14 mouse cellular contexts compared by ENCODE assay signal in the genomic region with DNA sequence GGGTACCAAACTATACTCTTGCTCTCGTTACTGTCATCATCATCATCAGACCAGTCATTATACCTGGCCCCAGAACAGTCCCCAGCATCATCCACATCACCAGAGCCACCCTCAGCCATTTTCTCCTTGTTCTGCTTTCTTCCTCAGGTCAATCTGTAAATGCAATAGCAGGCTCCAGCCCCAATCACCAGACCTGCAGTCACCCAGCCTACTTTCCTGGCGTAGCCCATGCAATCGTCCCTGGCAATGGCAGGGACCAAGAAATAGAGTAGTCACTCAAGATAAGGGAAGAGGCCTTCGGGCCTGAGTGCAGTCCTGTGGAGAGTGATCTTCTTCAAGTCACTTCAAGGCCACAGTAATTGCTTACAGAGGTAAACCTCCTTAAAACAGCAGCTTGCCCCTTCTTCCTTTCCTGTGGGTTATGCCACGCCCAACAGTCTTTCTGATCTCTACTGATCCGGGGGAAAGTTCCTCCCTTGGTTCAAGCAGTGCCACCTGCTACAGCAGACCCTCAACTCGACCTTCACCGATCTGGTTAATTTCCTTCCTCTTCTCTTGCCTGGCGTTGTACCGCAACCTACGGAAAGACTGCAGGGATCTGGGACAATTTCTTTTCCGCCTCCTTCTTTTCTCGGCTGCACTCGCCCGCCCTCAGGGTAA. TPM values are rescaled to one million over a fixed set of nuclear protein-coding genes. Genes with fewer than 3 reads are reported as not detected.
"Had no signal": no experiment of that assay in that cellular context is flagged by ENCODE, and none has a peak within 500 bp of the region (broad histone marks: within the 10 kb centered on the region; RNA-seq: fewer than 3 reads in every experiment).

No protein-coding gene starts in this region.

RNA-seq across cellular contexts. Expression of gene Gm49368, which starts 20.2 kb away (rescaled TPM):
- total RNA-seq: left cerebral cortex, postnatal 4 days; midbrain, postnatal 0 days had no signal
- polyA plus RNA-seq: intestine, embryonic 16.5 days; kidney, embryonic 16.5 days; limb, embryonic 12.5 days; limb, embryonic 15.5 days; liver, embryonic 11.5 days; lung, embryonic 16.5 days; midbrain, embryonic 11.5 days; midbrain, embryonic 14.5 days; midbrain, postnatal 0 days; neural tube, embryonic 12.5 days; neural tube, embryonic 15.5 days; stomach, embryonic 15.5 days; urinary bladder, adult 2 months had no signal

RNA-seq across cellular contexts. Expression of gene Trim72, which starts 38.5 kb away (rescaled TPM):
- polyA plus RNA-seq: liver, embryonic 11.5 days; midbrain, embryonic 14.5 days; midbrain, postnatal 0 days; neural tube, embryonic 12.5 days had no signal
